Mouse (Mus musculus): ENCODE data around the gene Bcl9. TPM values are rescaled to one million over a fixed set of nuclear protein-coding genes. Genes with fewer than 3 reads are reported as not detected.
A peak's percentile ranks its signal among the peaks of the same experiment; 100 is the strongest.

Gene Bcl9
- total and polyA plus RNA-seq, 3 experiments, result 2.1 to 20.8 TPM; not detected in 1

- peak overlapping the region; percentile 73 for H3K9ac ChIP-seq (ENCODE audit: control insufficient read depth, low read depth, low read length, poor library complexity, severe bottlenecking)
- H3K27me3 ChIP-seq (ENCODE audit: control insufficient read depth in 1 of 2, insufficient read depth in 2 of 2, low read length in 2 of 2), result no peaks in the 10 kb centered on the region
- peaks cover 0 to 5% of the 10 kb centered on the region in 2 experiments; a peak in 2 of 4 replicates for H3K36me3 ChIP-seq (ENCODE audit: control insufficient read depth in 1 of 2, insufficient read depth in 2 of 2, low read length in 2 of 2)
- TF ChIP-seq JUND (IDR thresholded peaks at IDR 0.05; ENCODE audit: low read depth, low read length) (no peak), MAZ (IDR thresholded peaks at IDR 0.05; ENCODE audit: low read depth, low read length) (no peak), GABPA (IDR thresholded peaks at IDR 0.05; ENCODE audit: low read depth, low read length) (no peak), ZC3H11A (IDR thresholded peaks at IDR 0.05; ENCODE audit: low read depth, low read length) (no peak), MEF2A (IDR thresholded peaks at IDR 0.05; ENCODE audit: extremely low read depth, insufficient replicate concordance, low read depth, low read length, poor library complexity, severe bottlenecking) (no peak), ZNF384 (IDR thresholded peaks at IDR 0.05; ENCODE audit: low read depth, low read length) (no peak), ELF1 (IDR thresholded peaks at IDR 0.05; ENCODE audit: low read depth, low read length) (no peak)
- peak overlapping the region; percentile 61 to 71 for H3K4me3 ChIP-seq (ENCODE audit: control insufficient read depth in 1 of 2, insufficient read depth in 1 of 2, low read depth in 2 of 2, low read length in 2 of 2)
- peak; percentile 44 for DNase-seq (ENCODE audit: low read depth, low spot score)
- H3K4me1 ChIP-seq (ENCODE audit: control insufficient read depth in 1 of 2, insufficient read depth in 2 of 2, low read length in 2 of 2), result peaks cover 3 to 16% of the 10 kb centered on the region in 2 experiments; a peak in 3 of 4 replicates
- H3K79me2 ChIP-seq (ENCODE audit: control insufficient read depth, insufficient read depth, low read length, poor library complexity), result peaks cover 1% of the 10 kb centered on the region; the same call in 1 of the 2 replicates
- no peaks in the 10 kb centered on the region for H3K9me3 ChIP-seq (replicated peaks; ENCODE audit: insufficient read depth, low read length)
- H3K27ac ChIP-seq (ENCODE audit: control insufficient read depth, low read depth, low read length), result no peak overlapping the region
Observed at GRCm38 (mm10) chr3:97226719-97227118, 71.0 kb downstream of the Bcl9 start.

GRCm38 (mm10) chr3:97225231-97225630 is 72.5 kb downstream of the Bcl9 start:
- H3K27ac ChIP-seq (ENCODE audit: control insufficient read depth, low read depth, low read length), result no peak overlapping the region

GRCm38 (mm10) chr3:97223261-97223660 is 74.5 kb downstream of the Bcl9 start:
- no peak for DNase-seq (ENCODE audit: low read depth, low spot score)
- H3K36me3 ChIP-seq (ENCODE audit: control insufficient read depth in 1 of 2, insufficient read depth in 2 of 2, low read length in 2 of 2), result peaks cover 0 to 2% of the 10 kb centered on the region in 2 experiments; a peak in 2 of 4 replicates
- H3K4me1 ChIP-seq (ENCODE audit: control insufficient read depth in 1 of 2, insufficient read depth in 2 of 2, low read length in 2 of 2), result peaks cover 3 to 8% of the 10 kb centered on the region in 2 experiments; a peak in 3 of 4 replicates
- no peaks in the 10 kb centered on the region for H3K27me3 ChIP-seq (ENCODE audit: control insufficient read depth in 1 of 2, insufficient read depth in 2 of 2, low read length in 2 of 2)
- TF ChIP-seq KAT2A (conservative IDR thresholded peaks at IDR 0.05; ENCODE audit: low read depth, low read length) (no peak), ETS1 (IDR thresholded peaks at IDR 0.05; ENCODE audit: low read depth, low read length) (no peak), CTCF (IDR thresholded peaks at IDR 0.05 in 2 of 3, conservative IDR thresholded peaks at IDR 0.05 in 1 of 3; ENCODE audit: control insufficient read depth in 1 of 3, insufficient read depth in 1 of 3, low read depth in 2 of 3, low read length in 3 of 3, poor library complexity in 1 of 3, severe bottlenecking in 1 of 3) (no peak), POLR2A (IDR thresholded peaks at IDR 0.05; ENCODE audit: control insufficient read depth in 1 of 2, insufficient read depth in 1 of 2, low read depth in 1 of 2, low read length in 2 of 2, poor library complexity in 1 of 2) (no peak), POLR2AphosphoS5 (IDR thresholded peaks at IDR 0.05; ENCODE audit: borderline replicate concordance, low read depth, low read length) (no peak), MEF2A (IDR thresholded peaks at IDR 0.05; ENCODE audit: extremely low read depth, insufficient replicate concordance, low read depth, low read length, poor library complexity, severe bottlenecking) (no peak), ZKSCAN1 (IDR thresholded peaks at IDR 0.05; ENCODE audit: low read depth, low read length) (no peak)
- peaks cover 1% of the 10 kb centered on the region; the same call in 1 of the 2 replicates for H3K79me2 ChIP-seq (ENCODE audit: control insufficient read depth, insufficient read depth, low read length, poor library complexity)
- H3K4me3 ChIP-seq (ENCODE audit: control insufficient read depth in 1 of 2, insufficient read depth in 1 of 2, low read depth in 2 of 2, low read length in 2 of 2), result no peak overlapping the region
- no peak overlapping the region for H3K27ac ChIP-seq (ENCODE audit: control insufficient read depth, low read depth, low read length)
- no peaks in the 10 kb centered on the region for H3K9me3 ChIP-seq (replicated peaks; ENCODE audit: insufficient read depth, low read length)
- no peak overlapping the region for H3K9ac ChIP-seq (ENCODE audit: control insufficient read depth, low read depth, low read length, poor library complexity, severe bottlenecking)

More at GRCm38 (mm10) chr3:97225231-97225630, 72.5 kb downstream of the Bcl9 start:
- Histone ChIP-seq H3K4me3 (ENCODE audit: control insufficient read depth in 1 of 2, insufficient read depth in 1 of 2, low read depth in 2 of 2, low read length in 2 of 2) (no peak overlapping the region), H3K4me1 (ENCODE audit: control insufficient read depth in 1 of 2, insufficient read depth in 2 of 2, low read length in 2 of 2) (peaks cover 3 to 12% of the 10 kb centered on the region in 2 experiments; a peak in 3 of 4 replicates), H3K9me3 (replicated peaks; ENCODE audit: insufficient read depth, low read length) (no peaks in the 10 kb centered on the region), H3K9ac (ENCODE audit: control insufficient read depth, low read depth, low read length, poor library complexity, severe bottlenecking) (no peak overlapping the region), H3K27me3 (ENCODE audit: control insufficient read depth in 1 of 2, insufficient read depth in 2 of 2, low read length in 2 of 2) (no peaks in the 10 kb centered on the region), H3K36me3 (ENCODE audit: control insufficient read depth in 1 of 2, insufficient read depth in 2 of 2, low read length in 2 of 2) (peaks cover 0 to 5% of the 10 kb centered on the region in 2 experiments; a peak in 2 of 4 replicates), H3K79me2 (ENCODE audit: control insufficient read depth, insufficient read depth, low read length, poor library complexity) (peaks cover 1% of the 10 kb centered on the region; the same call in 1 of the 2 replicates)
- DNase-seq (ENCODE audit: low read depth, low spot score), result no peak
- TF ChIP-seq ZNF384 (IDR thresholded peaks at IDR 0.05; ENCODE audit: low read depth, low read length) (no peak), RAD21 (IDR thresholded peaks at IDR 0.05; ENCODE audit: low read depth, low read length) (no peak), MYC (IDR thresholded peaks at IDR 0.05; ENCODE audit: low read depth, low read length) (no peak), MYB (IDR thresholded peaks at IDR 0.05; ENCODE audit: low read depth, low read length) (no peak)
